9 mouse cellular contexts compared by ENCODE assay signal in genomic region chr3:34642498-34642941, GRCm38 (mm10). TPM values are rescaled to one million over a fixed set of nuclear protein-coding genes. Genes with fewer than 3 reads are reported as not detected.
DNase-seq lines count a peak whose midpoint lies in the region; ATAC-seq and TF ChIP-seq lines count a peak whose summit lies in the region.
"Had no signal": no experiment of that assay in that cellular context is flagged by ENCODE, and none has a peak within 500 bp of the region (broad histone marks: within the 10 kb centered on the region; RNA-seq: fewer than 3 reads in every experiment).

No protein-coding gene starts in this region.

- no peaks in the 10 kb centered on the region for H3K9me3 ChIP-seq in liver, embryonic 12.5 days (replicated peaks)
- no peaks in the 10 kb centered on the region for H3K9me3 ChIP-seq in embryonic facial prominence, embryonic 13.5 days
- no peaks in the 10 kb centered on the region for H3K9me3 ChIP-seq in limb, embryonic 11.5 days (ENCODE audit: control insufficient read depth, low read length)

- H3K36me3 ChIP-seq in liver, embryonic 12.5 days, result no peaks in the 10 kb centered on the region
- H3K36me3 ChIP-seq in embryonic facial prominence, embryonic 13.5 days, result no peaks in the 10 kb centered on the region
- no peaks in the 10 kb centered on the region for H3K36me3 ChIP-seq in kidney, adult 2 months (ENCODE audit: control insufficient read depth, insufficient read depth, low read length)
- H3K36me3 ChIP-seq in limb, embryonic 11.5 days (ENCODE audit: control insufficient read depth, insufficient read depth, low read length), result no peaks in the 10 kb centered on the region

- H3K4me1 ChIP-seq in liver, embryonic 12.5 days, result 0 out of 2 replicates have a peak, but pooled peaks cover 4% of the 10 kb centered on the region
- H3K4me1 ChIP-seq in embryonic facial prominence, embryonic 13.5 days, result peaks cover 25% of the 10 kb centered on the region
- H3K4me1 ChIP-seq in kidney, adult 2 months (ENCODE audit: control insufficient read depth, insufficient read depth, low read length), result no peaks in the 10 kb centered on the region
- H3K4me1 ChIP-seq in limb, embryonic 11.5 days (ENCODE audit: control insufficient read depth, insufficient read depth, low read length), result no peaks in the 10 kb centered on the region

- no peak for TF ChIP-seq POLR2A in kidney, adult 2 months (IDR thresholded peaks at IDR 0.05; ENCODE audit: low read depth, low read length)

- TF ChIP-seq CTCF in kidney, adult 2 months (conservative IDR thresholded peaks at IDR 0.05; ENCODE audit: insufficient read depth, insufficient read length, low read depth, low read length), result no peak

- peak overlapping the region; percentile 32 for H3K4me2 ChIP-seq in liver, embryonic 12.5 days
- peak overlapping the region; percentile 53 for H3K4me2 ChIP-seq in embryonic facial prominence, embryonic 13.5 days
- H3K4me2 ChIP-seq in limb, embryonic 11.5 days (ENCODE audit: low read depth, severe bottlenecking), result peak overlapping the region; percentile 21; the same call in 1 of the 2 replicates

- H3K9ac ChIP-seq in liver, embryonic 12.5 days, result no peak overlapping the region
- no peak overlapping the region for H3K9ac ChIP-seq in embryonic facial prominence, embryonic 13.5 days
- H3K9ac ChIP-seq in limb, embryonic 11.5 days (ENCODE audit: low read length), result no peak overlapping the region
- H3K9ac ChIP-seq: liver, embryonic 14.5 days had no signal

- ATAC-seq in liver, embryonic 12.5 days, result no peak
- peak; percentile 44; the same call in 1 of the 2 replicates for ATAC-seq in embryonic facial prominence, embryonic 13.5 days (ENCODE audit: insufficient number of reproducible peaks, insufficient read depth, low FRiP score, low TSS enrichment, low read depth)
- ATAC-seq in limb, embryonic 11.5 days (ENCODE audit: insufficient number of reproducible peaks, low FRiP score, low TSS enrichment, low read depth), result no peak

- WGBS in liver, embryonic 12.5 days (ENCODE audit: insufficient replicate concordance), result 1% methylated on average over 20 of the region's 20 CpGs
- under 1% methylated on average over 20 of the region's 20 CpGs for WGBS in embryonic facial prominence, embryonic 13.5 days
- 2% methylated on average over 20 of the region's 20 CpGs for WGBS in kidney, adult 2 months
- WGBS in limb, embryonic 11.5 days, result 1% methylated on average over 20 of the region's 20 CpGs

- H3K27me3 ChIP-seq in liver, embryonic 12.5 days (replicated peaks), result peaks cover 99% of the 10 kb centered on the region
- H3K27me3 ChIP-seq in embryonic facial prominence, embryonic 13.5 days, result peaks cover 98% of the 10 kb centered on the region
- peaks cover 10% of the 10 kb centered on the region for H3K27me3 ChIP-seq in kidney, adult 2 months (replicated peaks; ENCODE audit: control insufficient read depth, insufficient read depth, low read length)
- H3K27me3 ChIP-seq in limb, embryonic 11.5 days (ENCODE audit: control insufficient read depth, insufficient read depth, low read length), result peaks cover 85% of the 10 kb centered on the region

- H3K4me3 ChIP-seq in liver, embryonic 12.5 days, result 0 out of 2 replicates have a peak overlapping the region, but pooled peaks have one; percentile 3
- H3K4me3 ChIP-seq in embryonic facial prominence, embryonic 13.5 days, result peak overlapping the region; percentile 31
- no peak overlapping the region for H3K4me3 ChIP-seq in kidney, adult 2 months (ENCODE audit: insufficient read depth, low read depth, low read length)
- H3K4me3 ChIP-seq in limb, embryonic 11.5 days (ENCODE audit: low read depth, low read length), result no peak overlapping the region

- no peak overlapping the region for H3K27ac ChIP-seq in liver, embryonic 12.5 days
- no peak overlapping the region for H3K27ac ChIP-seq in embryonic facial prominence, embryonic 13.5 days
- no peak overlapping the region for H3K27ac ChIP-seq in kidney, adult 2 months (ENCODE audit: insufficient read depth, low read depth, low read length)
- no peak overlapping the region for H3K27ac ChIP-seq in limb, embryonic 11.5 days (replicated peaks; ENCODE audit: low read depth, low read length)
- H3K27ac ChIP-seq: liver, embryonic 14.5 days had no signal

- DNase-seq in liver, result no peak
- peak; percentile 68 for DNase-seq in kidney, adult 2 months
- DNase-seq in limb, embryonic 11.5 days (ENCODE audit: low spot score), result no peak
- DNase-seq in right cerebral cortex, postnatal 36 days (ENCODE audit: low spot score in 2 of 2), result peak; percentile 70 to 81
- DNase-seq in ovary, postnatal 10 days (ENCODE audit: low spot score), result no peak
- no peak for DNase-seq in gastrocnemius, adult 8-10 months (ENCODE audit: low spot score in 2 of 2)

RNA-seq across cellular contexts. Expression of gene Sox2, which starts 7.7 kb away (rescaled TPM):
- polyA plus RNA-seq in liver, embryonic 12.5 days (2016; fragmentation: Nextera tagmentation; extraction: Ambion mirVana), result not detected in 2 replicates
- 4.1 and 7.3 TPM in 2 replicates for polyA plus RNA-seq in embryonic facial prominence, embryonic 13.5 days (2015; fragmentation: Nextera tagmentation; extraction: Ambion mirVana)
- polyA plus RNA-seq in kidney, adult 2 months (2012; rRNA removed), result 0.03 TPM in 1 of 2 replicates, not detected in the other
- 0.13 and 0.17 TPM in 2 replicates for polyA plus RNA-seq in limb, embryonic 11.5 days (2014; fragmentation: Nextera tagmentation; extraction: Ambion mirVana)
- total RNA-seq in gastrocnemius, adult 8-10 months (2022), result under 1 TPM in 1 of 4 experiments, not detected in 3; 0.13 TPM

Comparison
In these comparisons a context has a peak if more than half of its experiments do, and no peak if none do; other contexts are left out.
1. H3K4me3 ChIP-seq: peak in liver, embryonic 12.5 days (single experiment) and embryonic facial prominence, embryonic 13.5 days (single experiment); none in kidney, adult 2 months (single experiment) and limb, embryonic 11.5 days (single experiment).
2. DNase-seq: peak in kidney, adult 2 months (single experiment) and right cerebral cortex, postnatal 36 days (2 of 2); none in liver (single experiment), limb, embryonic 11.5 days (single experiment), ovary, postnatal 10 days (single experiment) and gastrocnemius, adult 8-10 months (0 of 2).
3. Peak in every context shown above with its lines, with median percentiles within 50 percentile points of each other: H3K4me2 ChIP-seq.